Mouse (Mus musculus): ENCODE results near the gene Kcna2.

Gene Kcna2
- long read RNA-seq, experiment 1, result 0 reads
- long read RNA-seq, experiment 2, result 0 reads

DNA sequence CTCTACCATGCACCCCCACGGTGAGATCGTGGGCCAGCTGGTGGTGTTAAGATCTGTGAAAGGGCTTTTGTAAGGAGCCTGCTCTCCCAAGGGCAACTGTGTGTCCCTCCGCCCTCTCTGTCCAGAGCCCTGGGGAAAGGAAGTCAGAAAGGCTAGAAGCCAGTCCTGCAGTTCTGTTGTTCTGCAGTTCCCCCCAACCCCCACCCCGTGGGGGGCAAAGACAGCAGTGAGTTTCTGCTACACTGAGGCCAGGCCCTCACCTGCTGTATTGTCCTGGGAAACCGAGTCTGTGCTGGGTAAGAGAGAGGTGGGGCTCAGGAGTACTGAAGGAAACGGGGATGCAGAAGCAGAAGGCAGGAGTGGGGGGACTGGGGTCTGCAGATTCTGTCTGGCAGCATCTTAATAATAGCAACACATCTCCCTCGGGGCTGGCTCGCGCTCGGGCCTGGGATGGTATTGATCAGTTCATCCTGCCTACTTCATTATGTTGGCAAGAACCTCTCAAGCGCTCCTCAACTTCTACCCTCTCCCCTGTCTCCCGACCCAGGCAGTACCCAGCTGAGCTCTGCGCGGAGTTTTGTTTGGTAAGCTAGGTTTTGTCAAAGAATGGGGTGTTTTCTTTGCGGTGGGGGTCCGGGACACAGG is at the start of gene Kcna2:
Gene Kcna2 (plus strand): TSS at position 336 of the 645 bp plus-strand sequence.
- intact Hi-C loops (cut with DNase I), result loop anchor here (5.0 kb wide), 1 partner anchor 371 kb away; no protein-coding TSS in a partner anchor

- intact Hi-C loops (cut with DNase I), result no loop called here
Measured at GRCm38 (mm10) chr3:107061468-107061867, 39.5 kb upstream of the Kcna2 start.

- intact Hi-C loops (cut with DNase I), result no loop called here
Measured at GRCm38 (mm10) chr3:107062771-107063170, 38.2 kb upstream of the Kcna2 start.

DNA sequence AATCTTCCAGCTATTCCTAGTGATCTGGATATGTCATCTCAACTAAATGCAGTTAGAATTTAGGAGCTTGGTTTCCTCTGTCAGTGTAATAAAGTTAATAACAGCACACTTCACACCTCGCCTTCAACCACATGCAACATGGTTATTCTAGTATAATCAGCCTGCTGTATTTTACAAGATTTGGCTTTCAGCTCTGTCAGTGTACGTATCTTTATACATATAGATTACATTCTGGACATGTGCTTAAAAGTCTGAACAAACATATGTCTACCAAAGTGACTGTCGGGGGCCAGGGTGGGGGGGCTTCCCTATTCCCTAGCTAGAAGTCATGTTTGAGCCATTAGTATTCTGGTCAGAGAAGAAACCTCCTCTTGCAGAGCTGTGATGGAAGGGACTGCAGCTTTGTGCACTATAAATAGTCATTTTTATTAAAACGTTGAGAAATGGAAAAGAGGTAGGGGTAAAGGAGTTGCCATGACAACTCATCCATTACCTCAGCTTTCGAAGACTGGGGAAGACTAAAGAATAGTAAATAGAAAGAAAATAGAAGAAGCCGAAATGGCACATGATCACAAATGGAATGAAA is 35.3 kb upstream of the Kcna2 start:
- intact Hi-C loops (cut with DNase I), result no loop called here

DNA sequence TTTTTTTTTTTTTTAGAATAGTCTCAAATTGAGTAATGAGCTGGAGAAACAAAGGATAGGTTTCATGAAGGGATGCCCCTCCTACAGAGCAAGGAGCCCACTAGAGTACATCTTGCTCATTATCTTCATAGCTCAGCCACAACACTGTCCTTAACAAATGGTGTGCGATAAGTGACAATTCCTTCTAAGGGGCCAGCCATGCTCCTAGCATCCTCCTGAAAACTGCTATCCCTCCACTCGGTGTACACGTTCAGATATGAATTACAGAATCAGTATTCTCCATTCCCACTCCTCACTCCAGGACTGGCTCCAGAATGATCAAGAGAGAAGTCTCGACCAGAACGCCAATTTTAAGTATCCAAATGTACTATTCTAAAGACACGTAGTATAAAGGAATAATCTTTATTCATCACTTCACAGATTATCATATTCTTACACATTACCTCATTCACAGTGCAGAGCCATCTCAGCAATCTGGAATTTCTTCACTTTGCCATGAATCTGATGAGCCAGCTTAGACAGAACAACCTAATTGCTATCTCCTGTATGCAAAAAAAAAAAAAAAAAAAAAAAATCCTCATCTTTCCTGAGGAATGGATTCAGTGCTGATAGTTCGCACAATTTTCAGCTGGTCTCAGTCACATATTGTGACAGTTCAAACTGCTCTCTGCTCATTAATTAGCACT is 34.6 kb upstream of the Kcna2 start:
- intact Hi-C loops (cut with DNase I), result no loop called here

DNA sequence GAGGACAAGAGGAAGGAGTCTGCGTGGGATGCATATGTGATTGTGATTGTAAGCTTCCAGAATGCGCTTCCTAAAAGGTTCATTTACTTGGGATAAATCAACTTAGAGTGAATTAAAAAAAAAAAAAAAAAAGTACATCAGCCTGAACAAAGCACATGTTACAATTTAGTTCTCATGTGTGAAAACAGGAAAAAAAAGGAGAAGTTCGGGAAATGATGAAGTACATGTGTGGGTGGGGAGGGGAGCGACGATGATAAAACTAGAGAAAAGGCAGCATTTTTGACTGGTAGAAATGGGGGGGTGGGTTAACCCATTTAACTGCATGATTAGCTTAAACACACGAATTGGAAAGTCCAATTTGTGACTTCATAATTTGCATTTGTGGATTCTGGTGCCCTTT is 33.7 kb upstream of the Kcna2 start:
- intact Hi-C loops (cut with DNase I), result no loop called here

- intact Hi-C loops (cut with DNase I), result no loop called here
Measured at GRCm38 (mm10) chr3:107073863-107074262, 27.1 kb upstream of the Kcna2 start.

DNA sequence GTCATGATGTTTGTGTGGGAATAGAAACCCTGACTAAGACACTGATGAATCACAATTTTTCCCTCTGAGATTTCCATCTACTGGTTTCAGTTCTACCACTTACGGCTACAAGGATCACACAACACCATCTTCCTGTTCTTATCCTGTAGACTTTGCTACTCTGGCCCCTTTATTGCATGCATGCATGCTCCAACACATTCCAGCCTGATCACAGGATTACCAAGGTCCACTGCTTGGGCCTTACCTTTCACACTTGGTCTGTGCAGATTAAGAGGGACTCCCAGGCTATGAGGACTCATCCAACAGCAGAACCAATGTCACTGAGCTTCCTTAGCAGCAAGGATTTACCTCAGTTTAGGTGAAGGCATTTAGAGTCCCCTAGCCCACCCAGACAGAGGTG is 25.2 kb upstream of the Kcna2 start:
- intact Hi-C loops (cut with DNase I), result no loop called here

- intact Hi-C loops (cut with DNase I), result no loop called here
Measured at GRCm38 (mm10) chr3:107076658-107077057, 24.3 kb upstream of the Kcna2 start.

DNA sequence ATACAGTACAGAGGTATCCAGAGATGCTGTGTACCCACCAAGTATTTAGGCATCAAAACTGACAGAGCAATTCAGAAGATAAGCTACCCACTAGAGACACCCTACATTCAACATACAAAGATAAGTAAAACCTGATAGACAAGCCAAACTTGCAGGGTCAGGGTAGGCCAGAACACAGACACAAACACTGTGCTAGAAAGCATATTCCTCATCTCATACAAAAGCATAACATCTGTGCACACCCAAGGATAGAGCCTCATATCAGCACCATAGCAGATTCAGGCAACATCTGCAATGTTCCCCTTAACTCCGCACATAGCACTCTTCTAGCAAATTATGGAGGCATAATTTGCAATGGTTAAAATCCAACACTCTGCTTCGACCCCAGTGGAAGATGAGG is 23.8 kb upstream of the Kcna2 start:
- intact Hi-C loops (cut with DNase I), result no loop called here

GRCm38 (mm10) chr3:107080803-107081202 is 20.1 kb upstream of the Kcna2 start:
- intact Hi-C loops (cut with DNase I), result loop anchor here (2.0 kb wide), 1 partner anchor 178 kb away; no protein-coding TSS in a partner anchor

GRCm38 (mm10) chr3:107081227-107081626 is 19.7 kb upstream of the Kcna2 start:
- intact Hi-C loops (cut with DNase I), result loop anchor here (2.0 kb wide), 1 partner anchor 178 kb away; no protein-coding TSS in a partner anchor

DNA sequence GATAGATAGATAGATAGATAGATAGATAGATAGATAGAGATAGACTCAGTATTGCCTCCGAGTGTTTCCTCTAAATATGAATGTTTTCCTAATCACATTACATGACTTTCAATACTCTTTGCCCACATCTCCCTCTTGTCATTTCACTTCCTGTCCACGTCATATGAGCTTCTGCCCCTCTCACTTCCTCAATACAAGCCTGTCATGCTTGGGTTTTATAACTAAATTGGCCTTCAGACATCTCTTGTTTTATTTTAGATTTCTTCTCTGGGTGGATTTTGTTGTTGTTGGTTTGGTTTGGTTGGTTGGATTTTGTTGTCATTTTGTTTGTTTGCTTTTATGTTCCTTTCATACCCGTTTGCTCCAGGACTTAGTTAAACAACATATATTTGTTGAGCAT is 16.4 kb upstream of the Kcna2 start:
- intact Hi-C loops (cut with DNase I), result no loop called here

DNA sequence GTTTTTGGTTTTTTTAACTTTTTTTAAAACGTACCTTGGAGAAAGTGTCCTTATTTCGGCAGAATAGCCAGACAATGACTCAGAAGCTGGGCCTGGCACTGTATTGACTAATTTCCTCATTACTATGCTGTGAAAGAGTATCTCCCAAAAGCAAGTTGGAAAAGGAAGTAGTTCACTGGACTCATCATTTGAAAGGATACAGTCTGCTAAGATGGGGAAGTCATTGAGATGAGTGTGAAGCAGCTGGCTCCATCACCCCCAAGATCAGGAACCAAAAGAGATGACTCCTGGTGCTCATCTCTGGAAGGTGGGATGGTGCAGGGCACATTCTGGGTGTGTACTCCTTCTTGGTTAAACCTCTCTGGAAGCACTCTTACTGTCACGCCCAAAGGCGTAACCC is 13.5 kb upstream of the Kcna2 start:
- intact Hi-C loops (cut with DNase I), result no loop called here

DNA sequence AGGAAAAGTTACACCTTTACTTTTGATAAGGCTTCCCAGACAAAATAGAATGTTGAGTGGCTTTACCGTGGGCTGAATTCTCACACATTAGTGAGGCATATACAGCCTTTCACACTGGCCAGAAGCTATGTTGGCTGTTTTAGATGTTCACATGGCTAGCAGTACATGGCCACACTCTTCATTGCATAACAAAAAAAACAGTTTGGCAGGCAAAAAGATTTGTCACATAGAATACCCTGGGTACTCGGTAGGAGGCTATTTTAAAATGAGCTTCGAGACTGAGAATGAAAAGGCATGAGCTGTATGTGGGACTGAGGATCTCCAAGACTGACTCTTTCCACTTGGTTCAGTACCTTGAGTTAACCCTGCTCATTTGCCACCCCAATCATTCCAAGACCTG is 12.1 kb upstream of the Kcna2 start:
- intact Hi-C loops (cut with DNase I), result no loop called here

- intact Hi-C loops (cut with DNase I), result no loop called here
Measured at GRCm38 (mm10) chr3:107089475-107089874, 11.5 kb upstream of the Kcna2 start.

- intact Hi-C loops (cut with DNase I), result loop anchor here (10.0 kb wide), 1 partner anchor 185 kb away; the partner anchor contains the start of gene Lamtor5
Measured at GRCm38 (mm10) chr3:107090001-107090400, 10.9 kb upstream of the Kcna2 start.

DNA sequence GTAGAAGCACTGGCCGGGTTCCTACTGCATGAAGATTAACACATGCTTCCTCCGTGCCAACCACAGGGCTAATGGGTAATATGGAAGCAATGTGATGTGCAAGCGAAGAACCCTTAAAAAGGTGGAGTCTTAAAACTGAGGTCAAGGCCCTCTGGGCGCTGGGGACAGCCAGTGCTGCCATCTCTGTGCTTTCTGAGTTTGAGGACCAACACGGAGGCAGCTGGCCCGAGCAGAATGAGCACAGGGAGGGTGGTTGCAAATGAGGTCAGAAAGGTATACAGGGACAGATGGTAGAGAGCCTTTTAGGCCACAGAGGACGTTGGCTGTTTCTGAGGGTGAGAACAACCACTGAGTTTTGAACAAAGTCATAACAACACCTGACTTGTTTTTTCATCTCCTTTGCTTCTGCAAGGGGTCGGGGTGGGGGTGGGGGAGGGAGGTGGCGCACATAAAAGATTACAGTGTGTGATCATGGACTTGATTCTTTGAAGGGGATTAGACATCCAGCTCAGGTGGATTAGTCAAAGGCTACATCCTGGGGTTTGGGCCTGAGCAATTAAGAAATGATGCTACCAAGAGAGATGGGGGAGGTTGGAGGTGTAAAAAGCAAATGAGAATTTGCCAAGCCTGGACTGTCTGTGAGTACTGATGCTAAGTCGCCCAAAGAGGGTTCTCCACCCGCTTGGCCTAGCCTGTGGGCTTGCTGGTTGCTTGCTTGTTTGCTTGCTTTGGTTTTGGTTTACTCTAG is 10.4 kb upstream of the Kcna2 start:
- intact Hi-C loops (cut with DNase I), result loop anchor here (10.0 kb wide), 1 partner anchor 184 kb away; the partner anchor contains the start of gene Lamtor5

GRCm38 (mm10) chr3:107094028-107094427 is 6.9 kb upstream of the Kcna2 start:
- intact Hi-C loops (cut with DNase I), result loop anchor here (1.0 to 10.0 kb wide), 3 partner anchors 55 to 181 kb away; partner anchors contain the start of gene Lamtor5

- intact Hi-C loops (cut with DNase I), result loop anchor here (10.0 kb wide), 1 partner anchor 179 kb away; the partner anchor contains the start of gene Lamtor5
Measured at GRCm38 (mm10) chr3:107096269-107096731, 4.6 kb upstream of the Kcna2 start.

- intact Hi-C loops (cut with DNase I), result loop anchor here (5.0 to 10.0 kb wide), 2 partner anchors 175 to 372 kb away; partner anchors contain the start of gene Lamtor5
Measured at GRCm38 (mm10) chr3:107099866-107100265, 1.1 kb upstream of the Kcna2 start.
